Mouse (Mus musculus): Measurements from ENCODE around the gene Inpp4b. TPM values are rescaled to one million over a fixed set of nuclear protein-coding genes. Genes with fewer than 3 reads are reported as not detected.

Inpp4b gene
- polyA plus RNA-seq (2014; fragmentation: Illumina TruSeq; extraction: RNeasy Lipid Tissue Mini Kit (QIAGEN cat#74804)): 8.6 TPM

GRCm38 (mm10) chr8:81342236-81342998 lies at the start of gene Inpp4b:
TSS of gene Inpp4b (plus strand) at chr8:81342556.

Data from ovary, adult 10 weeks (tissue).